Mouse (Mus musculus) lung, postnatal 0 days (tissue): ENCODE measurements around the gene C1d. TPM values are rescaled to one million over a fixed set of nuclear protein-coding genes. Genes with fewer than 3 reads are reported as not detected.

ENCODE experiments used
- ATAC-seq: fragments of 200-750 bp; cut with Nextera tagmentation; 2 replicates; pipeline ENCODE4 v1.8.0; 2017; ENCODE audit warnings: moderate library complexity
- DNase-seq: peaks from one replicate; pipeline ENCODE4 v3.0.0-alpha.2; 2016; ENCODE audit warnings: low spot score
- H3K27ac ChIP-seq: fragments of 300-500 bp; sonication (generic); 2 replicates; pipeline ENCODE4 v1.5.1; 2014; ENCODE audit warnings: antibody characterized with exemption, mild to moderate bottlenecking, low read length, mixed read lengths
- H3K27me3 ChIP-seq: fragments of 300-500 bp; sonication (generic); replicated peaks from 2 replicates; pipeline ENCODE4 v1.6.1; 2014; ENCODE audit warnings: low read length, mixed read lengths; ENCODE audit not compliant: insufficient read depth
- H3K36me3 ChIP-seq: fragments of 300-500 bp; sonication (generic); 2 replicates; pipeline ENCODE4 v1.6.1; 2014; ENCODE audit warnings: low read length, mixed read lengths; ENCODE audit not compliant: insufficient read depth
- H3K4me1 ChIP-seq: fragments of 300-500 bp; sonication (generic); 2 replicates; pipeline ENCODE4 v1.6.1; 2014; ENCODE audit warnings: antibody characterized with exemption, low read depth, low read length, mixed read lengths; ENCODE audit not compliant: insufficient read depth
- H3K4me2 ChIP-seq: fragments of 300-500 bp; sonication (generic); replicated peaks from 2 replicates; pipeline ENCODE4 v1.6.1; 2014; ENCODE audit warnings: low read depth, mild to moderate bottlenecking, low read length, moderate library complexity, mixed read lengths
- H3K4me3 ChIP-seq: fragments of 300-500 bp; sonication (generic); 2 replicates; pipeline ENCODE4 v1.5.1; 2014; ENCODE audit warnings: low read depth, low read length
- H3K9ac ChIP-seq: fragments of 300-500 bp; sonication (generic); replicated peaks from 2 replicates; pipeline ENCODE4 v1.6.1; 2014; ENCODE audit warnings: low read depth, mild to moderate bottlenecking
- H3K9me3 ChIP-seq: fragments of 300-500 bp; sonication (generic); 2 replicates; pipeline ENCODE4 v1.6.1; 2016; ENCODE audit warnings: low read length, mixed read lengths
- CTCF ChIP-seq: IDR thresholded peaks from 2 replicates; pipeline ENCODE4 v1.5.1; 2016; ENCODE audit warnings: antibody characterized with exemption, mild to moderate bottlenecking
- EP300 ChIP-seq: IDR thresholded peaks from 2 replicates; pipeline ENCODE4 v1.6.1; 2016; ENCODE audit warnings: antibody characterized with exemption, mild to moderate bottlenecking, control low read depth
- WGBS: fragments of 180-500 bp; shearing (Covaris S2); extraction: QIAGEN DNeasy Blood & Tissue Kit; methylation state at CpG from one replicate; pipeline ENCODE4 v1.1.7; 2014; 5-methylcytosine and 5-hydroxymethylcytosine counted together
- polyA plus RNA-seq: library from polyadenylated mRNA; unstranded; fragments of >200 nt; fragmentation: Nextera tagmentation; extraction: Ambion mirVana; gene quantifications from 2 replicates; pipeline ENCODE4 v1.2.1, GENCODE M21; 2015

C1d gene
- polyA plus RNA-seq, 1 experiment from 2014 or later, result 66.5 TPM

DNA sequence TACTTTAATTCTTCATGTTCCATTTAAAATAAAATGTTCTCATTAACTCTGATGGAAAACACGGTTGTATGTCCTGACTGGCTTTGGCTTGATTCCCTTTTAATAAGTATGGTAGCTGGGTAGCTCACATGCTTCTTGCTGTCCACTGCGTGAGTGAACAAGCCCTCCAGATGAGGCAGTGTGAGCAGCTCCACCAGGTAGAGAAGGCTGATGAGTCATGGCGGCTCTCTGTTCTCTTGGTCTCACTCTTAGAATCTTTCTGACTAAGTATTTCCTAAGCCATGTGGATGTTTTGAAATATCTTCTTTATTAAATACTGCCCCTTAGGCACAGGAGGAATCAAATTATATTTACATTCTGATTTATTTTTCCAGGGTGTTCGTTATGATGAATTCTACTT lies 9.8 kb downstream of the C1d start:
- no peaks in the 10 kb centered on the region for H3K27me3 ChIP-seq
- no peak overlapping the region for H3K4me3 ChIP-seq
- H3K4me1 ChIP-seq, result no peaks in the 10 kb centered on the region
- TF ChIP-seq EP300 (no peak), CTCF (no peak)
- no peak overlapping the region for H3K27ac ChIP-seq
- H3K36me3 ChIP-seq, result no peaks in the 10 kb centered on the region
- H3K4me2 ChIP-seq, result no peak overlapping the region
- ATAC-seq (no peak), DNase-seq (no peak)
- H3K9ac ChIP-seq, result no peak overlapping the region
- WGBS, result 94% methylated on average over 4 of the region's 4 CpGs
- H3K9me3 ChIP-seq, result no peaks in the 10 kb centered on the region

DNA sequence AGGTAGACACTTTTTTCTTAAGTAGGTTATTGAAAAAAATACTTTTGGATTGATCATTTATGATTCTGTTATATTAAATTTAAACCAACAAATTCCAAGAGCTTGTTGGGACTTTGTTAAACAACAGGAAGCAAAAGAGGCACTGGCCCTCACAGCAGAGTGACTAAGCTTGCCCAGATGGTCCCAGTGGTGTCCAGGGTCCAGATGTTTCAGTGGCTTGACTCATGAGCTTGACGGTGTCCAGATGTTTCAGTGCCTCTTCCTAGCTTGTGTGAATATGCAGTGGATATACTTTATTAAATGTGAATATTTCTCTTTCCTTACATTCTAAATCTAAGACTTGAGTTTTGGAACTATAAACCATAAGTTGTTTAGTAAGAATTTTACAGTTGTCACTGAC lies 11.4 kb downstream of the C1d start:
- no peaks in the 10 kb centered on the region for H3K4me1 ChIP-seq
- H3K36me3 ChIP-seq, result no peaks in the 10 kb centered on the region
- WGBS, result 82% methylated on average over 1 of the region's 1 CpGs
- no peak for TF ChIP-seq EP300
- no peak overlapping the region for H3K4me3 ChIP-seq
- no peak overlapping the region for H3K9ac ChIP-seq
- DNase-seq (peak; percentile 11), ATAC-seq (no peak)
- H3K9me3 ChIP-seq, result no peaks in the 10 kb centered on the region
- no peaks in the 10 kb centered on the region for H3K27me3 ChIP-seq
- H3K27ac ChIP-seq, result no peak overlapping the region
- no peak overlapping the region for H3K4me2 ChIP-seq

DNA sequence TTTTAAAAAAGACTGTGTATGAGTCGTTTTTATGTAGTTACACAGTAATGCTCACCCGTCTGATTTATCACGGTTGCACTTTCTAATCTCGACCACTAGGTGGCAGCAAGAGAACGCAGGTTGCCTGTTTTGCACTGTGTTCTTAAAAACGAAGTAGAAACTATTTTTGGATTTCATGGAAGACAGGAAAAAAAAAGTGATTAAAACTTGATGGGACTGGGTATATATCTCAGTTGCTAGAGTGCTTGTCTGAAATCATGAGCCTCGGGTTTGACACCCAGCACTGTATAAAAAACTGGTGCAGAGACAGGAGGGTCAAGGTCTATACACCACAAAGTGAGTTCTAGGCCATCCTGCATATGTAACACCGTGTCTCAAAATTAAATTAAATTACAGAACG lies 22.6 kb downstream of the C1d start:
- no peak overlapping the region for H3K4me3 ChIP-seq
- H3K4me2 ChIP-seq, result no peak overlapping the region
- H3K27me3 ChIP-seq, result no peaks in the 10 kb centered on the region
- DNase-seq (peak; percentile 80), ATAC-seq (peak; percentile 53)
- 11% methylated on average over 9 of the region's 9 CpGs for WGBS
- no peaks in the 10 kb centered on the region for H3K4me1 ChIP-seq
- TF ChIP-seq EP300 (no peak), CTCF (peak; percentile 90)
- no peaks in the 10 kb centered on the region for H3K9me3 ChIP-seq
- no peak overlapping the region for H3K9ac ChIP-seq
- H3K27ac ChIP-seq, result no peak overlapping the region
- no peaks in the 10 kb centered on the region for H3K36me3 ChIP-seq

DNA sequence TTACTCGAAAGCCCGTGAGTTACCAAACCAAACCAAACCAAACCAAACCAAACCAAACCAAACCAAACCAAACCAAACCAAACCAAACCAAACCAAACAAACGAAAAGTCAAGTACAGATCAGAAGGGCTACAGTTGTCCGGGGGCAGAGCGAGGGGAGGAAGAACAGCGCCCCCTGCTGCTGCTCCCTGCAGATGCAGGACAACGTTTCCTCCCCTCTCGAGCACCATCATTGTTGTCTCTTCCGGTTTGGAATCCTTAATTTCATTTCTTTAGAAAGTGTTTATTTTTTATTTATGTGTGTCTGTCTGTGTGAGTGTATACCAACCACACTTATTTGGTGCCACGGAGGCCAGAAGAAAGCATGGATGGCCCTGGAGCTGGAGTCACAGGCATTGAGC lies 26.7 kb downstream of the C1d start:
- WGBS, result 65% methylated on average over 10 of the region's 10 CpGs
- H3K36me3 ChIP-seq, result no peaks in the 10 kb centered on the region
- no peaks in the 10 kb centered on the region for H3K27me3 ChIP-seq
- H3K4me2 ChIP-seq, result no peak overlapping the region
- no peak overlapping the region for H3K4me3 ChIP-seq
- TF ChIP-seq CTCF, result peak; percentile 52
- TF ChIP-seq EP300, result no peak
- H3K27ac ChIP-seq, result no peak overlapping the region
- H3K9ac ChIP-seq, result no peak overlapping the region
- no peaks in the 10 kb centered on the region for H3K4me1 ChIP-seq
- no peak for ATAC-seq
- DNase-seq, result peak; percentile 9
- no peaks in the 10 kb centered on the region for H3K9me3 ChIP-seq

DNA sequence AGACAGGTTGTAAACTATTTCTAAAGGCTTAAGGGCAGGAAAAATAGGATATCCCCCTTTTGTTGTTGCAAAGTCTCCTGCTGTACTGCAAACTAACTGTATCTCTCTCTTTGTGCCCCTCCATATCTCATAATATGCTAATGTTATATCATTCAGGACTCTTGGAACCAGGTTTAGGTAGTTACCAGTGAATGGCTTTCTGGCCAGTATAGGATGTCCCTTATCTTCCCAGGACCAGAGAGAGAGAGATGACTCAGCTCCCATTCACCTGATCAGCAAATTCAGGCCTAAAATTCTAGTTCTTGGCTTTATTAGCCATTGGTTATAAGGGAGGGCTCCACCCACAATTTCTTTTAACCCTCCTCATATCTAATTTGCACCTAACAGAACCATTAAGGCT lies 31.5 kb downstream of the C1d start:
- no peak overlapping the region for H3K9ac ChIP-seq
- no peaks in the 10 kb centered on the region for H3K4me1 ChIP-seq
- H3K4me3 ChIP-seq, result no peak overlapping the region
- H3K4me2 ChIP-seq, result no peak overlapping the region
- TF ChIP-seq EP300, result no peak
- TF ChIP-seq CTCF, result no peak
- H3K9me3 ChIP-seq, result no peaks in the 10 kb centered on the region
- no peaks in the 10 kb centered on the region for H3K27me3 ChIP-seq
- DNase-seq (no peak), ATAC-seq (no peak)
- no peaks in the 10 kb centered on the region for H3K36me3 ChIP-seq
- H3K27ac ChIP-seq, result no peak overlapping the region

DNA sequence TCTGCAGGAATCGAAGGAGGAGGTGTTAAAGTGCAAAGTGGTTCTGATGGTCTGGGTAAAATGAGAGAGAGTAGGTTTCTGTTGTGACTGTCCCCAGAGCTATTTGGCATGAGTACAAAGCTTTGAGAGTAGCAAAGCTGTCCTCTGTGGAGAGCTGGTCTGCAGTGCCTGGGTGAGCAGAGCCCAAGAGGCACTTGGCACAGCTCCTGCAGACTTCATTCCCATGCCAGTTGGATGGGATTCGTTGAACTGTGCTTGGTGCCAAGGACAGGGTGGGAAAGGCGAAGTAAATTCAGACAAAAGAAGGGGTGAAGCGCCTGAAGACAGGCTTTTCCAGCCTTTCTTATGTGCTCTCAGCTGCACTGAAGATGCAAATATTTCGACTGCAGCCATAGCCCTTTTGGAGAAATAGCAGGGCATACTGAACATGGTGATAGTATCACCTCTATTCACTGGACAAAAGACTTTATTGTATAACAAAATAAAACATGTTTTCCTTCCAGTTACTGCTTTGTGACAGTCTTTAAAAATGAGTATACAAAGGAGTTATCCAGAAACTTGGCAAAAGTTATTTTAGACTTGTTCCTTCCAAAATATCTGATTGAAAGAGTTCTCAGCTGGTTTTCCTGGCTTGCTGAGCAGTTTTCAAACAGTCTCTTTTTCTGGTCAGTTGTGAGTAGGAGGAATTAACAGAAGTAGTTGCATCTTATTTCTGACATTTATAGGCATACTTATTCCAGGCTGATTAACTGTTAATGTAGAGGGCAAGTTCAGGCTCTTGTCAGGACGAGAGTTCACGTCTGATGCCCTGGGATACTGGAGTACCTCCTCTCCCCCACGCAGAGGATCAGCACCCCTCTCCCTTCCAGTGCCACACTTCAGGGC lies 48.9 kb downstream of the C1d start:
- peak; percentile 69 for DNase-seq
- 31% methylated on average over 8 of the region's 8 CpGs for WGBS

More for the DNA sequence above, 48.9 kb downstream of the C1d start:
- Histone ChIP-seq H3K4me1 (no peaks in the 10 kb centered on the region), H3K36me3 (no peaks in the 10 kb centered on the region), H3K4me2 (peak overlapping the region; percentile 11; the same call in 1 of the 2 replicates), H3K27me3 (no peaks in the 10 kb centered on the region), H3K9ac (no peak overlapping the region), H3K27ac (no peak overlapping the region), H3K9me3 (no peaks in the 10 kb centered on the region), H3K4me3 (no peak overlapping the region)
- TF ChIP-seq CTCF, result no peak
- no peak; the same call in 1 of the 2 replicates for TF ChIP-seq EP300
- peak; percentile 54; the same call in 1 of the 2 replicates for ATAC-seq
